Mouse (Mus musculus): ENCODE measurements at regions not wholly inside any gene's neighbourhood (a gene's known extent, or its start where the extent isn't known, plus 50 kb on each side); places are given as distances from the start of the nearest gene placed in this dataset.

GRCm38 (mm10) chr3:78825505-78825904 is 460.8 kb downstream of the Rapgef2 start:
- Histone ChIP-seq H3K27me3 (replicated peaks) (no peaks in the 10 kb centered on the region), H3K36me3 (no peaks in the 10 kb centered on the region), H3K4me2 (no peak overlapping the region), H3K9me3 (no peaks in the 10 kb centered on the region), H3K4me1 (no peaks in the 10 kb centered on the region), H3K27ac (no peak overlapping the region), H3K4me3 (replicated peaks) (no peak overlapping the region), H3K9ac (no peak overlapping the region)
- 56% methylated on average over 2 of the region's 2 CpGs for WGBS
- no peak for ATAC-seq (ENCODE audit: insufficient read depth, low FRiP score, low read depth)

- Histone ChIP-seq H3K4me2 (no peak overlapping the region), H3K9me3 (no peaks in the 10 kb centered on the region), H3K4me1 (no peaks in the 10 kb centered on the region), H3K36me3 (no peaks in the 10 kb centered on the region), H3K9ac (no peak overlapping the region), H3K4me3 (replicated peaks) (no peak overlapping the region), H3K27me3 (replicated peaks) (no peaks in the 10 kb centered on the region), H3K27ac (no peak overlapping the region)
- WGBS: 72% methylated on average over 3 of the region's 3 CpGs
- no peak for ATAC-seq (ENCODE audit: insufficient read depth, low FRiP score, low read depth)
These were observed 473.9 kb downstream of the Rapgef2 start for GRCm38 (mm10) chr3:78812425-78812824.

- Histone ChIP-seq H3K4me3 (replicated peaks) (no peak overlapping the region), H3K9me3 (no peaks in the 10 kb centered on the region), H3K9ac (no peak overlapping the region), H3K4me2 (no peak overlapping the region), H3K36me3 (no peaks in the 10 kb centered on the region), H3K27ac (no peak overlapping the region), H3K27me3 (replicated peaks) (no peaks in the 10 kb centered on the region), H3K4me1 (no peaks in the 10 kb centered on the region)
- ATAC-seq (ENCODE audit: insufficient read depth, low FRiP score, low read depth): no peak
- WGBS: 85% methylated on average over 5 of the region's 5 CpGs
These were observed 475.7 kb downstream of the Rapgef2 start for GRCm38 (mm10) chr3:78810431-78811152.

GRCm38 (mm10) chr3:78803176-78803575 is 483.1 kb downstream of the Rapgef2 start:
- no peak for ATAC-seq (ENCODE audit: insufficient read depth, low FRiP score, low read depth)
- Histone ChIP-seq H3K27me3 (replicated peaks) (no peaks in the 10 kb centered on the region), H3K27ac (no peak overlapping the region), H3K4me3 (replicated peaks) (no peak overlapping the region), H3K9ac (no peak overlapping the region), H3K36me3 (no peaks in the 10 kb centered on the region), H3K4me1 (no peaks in the 10 kb centered on the region), H3K9me3 (no peaks in the 10 kb centered on the region), H3K4me2 (no peak overlapping the region)
- 79% methylated on average over 2 of the region's 2 CpGs for WGBS

- no peak for ATAC-seq (ENCODE audit: insufficient read depth, low FRiP score, low read depth)
- H3K36me3 ChIP-seq: no peaks in the 10 kb centered on the region
- H3K4me2 ChIP-seq: no peak overlapping the region
- no peak overlapping the region for H3K4me3 ChIP-seq (replicated peaks)
- WGBS: 80% methylated on average over 4 of the region's 4 CpGs
- no peak overlapping the region for H3K9ac ChIP-seq
- H3K27me3 ChIP-seq (replicated peaks): no peaks in the 10 kb centered on the region
- no peaks in the 10 kb centered on the region for H3K9me3 ChIP-seq
- no peaks in the 10 kb centered on the region for H3K4me1 ChIP-seq
- H3K27ac ChIP-seq: no peak overlapping the region
These were observed 490.3 kb downstream of the Rapgef2 start for GRCm38 (mm10) chr3:78795951-78796455.

- H3K4me2 ChIP-seq: no peak overlapping the region
- no peaks in the 10 kb centered on the region for H3K9me3 ChIP-seq
- H3K27ac ChIP-seq: no peak overlapping the region
- H3K9ac ChIP-seq: no peak overlapping the region
- no peaks in the 10 kb centered on the region for H3K27me3 ChIP-seq (replicated peaks)
- H3K4me3 ChIP-seq (replicated peaks): no peak overlapping the region
- H3K4me1 ChIP-seq: no peaks in the 10 kb centered on the region
- ATAC-seq (ENCODE audit: insufficient read depth, low FRiP score, low read depth): no peak
- H3K36me3 ChIP-seq: no peaks in the 10 kb centered on the region
- WGBS: 96% methylated on average over 7 of the region's 7 CpGs
These were observed 493.8 kb downstream of the Rapgef2 start for GRCm38 (mm10) chr3:78792440-78793057.

- Histone ChIP-seq H3K9me3 (no peaks in the 10 kb centered on the region), H3K27me3 (replicated peaks) (no peaks in the 10 kb centered on the region), H3K4me3 (replicated peaks) (no peak overlapping the region), H3K9ac (no peak overlapping the region), H3K27ac (no peak overlapping the region), H3K36me3 (no peaks in the 10 kb centered on the region), H3K4me1 (no peaks in the 10 kb centered on the region), H3K4me2 (no peak overlapping the region)
- no peak for ATAC-seq (ENCODE audit: insufficient read depth, low FRiP score, low read depth)
- WGBS: 74% methylated on average over 1 of the region's 1 CpGs
These were observed 503.6 kb downstream of the Rapgef2 start for GRCm38 (mm10) chr3:78782766-78783165.

- WGBS: 41% methylated on average over 4 of the region's 4 CpGs
- no peaks in the 10 kb centered on the region for H3K9me3 ChIP-seq
- H3K36me3 ChIP-seq: no peaks in the 10 kb centered on the region
- no peaks in the 10 kb centered on the region for H3K27me3 ChIP-seq (replicated peaks)
- H3K4me1 ChIP-seq: no peaks in the 10 kb centered on the region
- H3K4me2 ChIP-seq: no peak overlapping the region
- ATAC-seq (ENCODE audit: insufficient read depth, low FRiP score, low read depth): no peak
- H3K27ac ChIP-seq: no peak overlapping the region
- H3K4me3 ChIP-seq (replicated peaks): no peak overlapping the region
- no peak overlapping the region for H3K9ac ChIP-seq
These were observed 530.4 kb downstream of the Rapgef2 start for GRCm38 (mm10) chr3:78755686-78756476.

GRCm38 (mm10) chr3:78736111-78736510 is 550.2 kb downstream of the Rapgef2 start:
- no peaks in the 10 kb centered on the region for H3K27me3 ChIP-seq (replicated peaks)
- H3K4me3 ChIP-seq (replicated peaks): no peak overlapping the region
- H3K36me3 ChIP-seq: no peaks in the 10 kb centered on the region
- no peak overlapping the region for H3K27ac ChIP-seq
- no peaks in the 10 kb centered on the region for H3K9me3 ChIP-seq
- no peaks in the 10 kb centered on the region for H3K4me1 ChIP-seq
- no peak for ATAC-seq (ENCODE audit: insufficient read depth, low FRiP score, low read depth)
- H3K4me2 ChIP-seq: no peak overlapping the region
- no peak overlapping the region for H3K9ac ChIP-seq

GRCm38 (mm10) chr3:78716691-78717090 is 569.6 kb downstream of the Rapgef2 start:
- no peak for ATAC-seq (ENCODE audit: insufficient read depth, low FRiP score, low read depth)
- H3K4me1 ChIP-seq: no peaks in the 10 kb centered on the region
- no peaks in the 10 kb centered on the region for H3K9me3 ChIP-seq
- H3K36me3 ChIP-seq: no peaks in the 10 kb centered on the region
- H3K4me2 ChIP-seq: no peak overlapping the region
- no peaks in the 10 kb centered on the region for H3K27me3 ChIP-seq (replicated peaks)
- no peak overlapping the region for H3K9ac ChIP-seq
- H3K27ac ChIP-seq: no peak overlapping the region
- no peak overlapping the region for H3K4me3 ChIP-seq (replicated peaks)
- WGBS: 72% methylated on average over 2 of the region's 2 CpGs

GRCm38 (mm10) chr3:78707687-78708086 is 578.6 kb downstream of the Rapgef2 start:
- no peak overlapping the region for H3K9ac ChIP-seq
- H3K27me3 ChIP-seq (replicated peaks): no peaks in the 10 kb centered on the region
- no peak overlapping the region for H3K4me3 ChIP-seq (replicated peaks)
- H3K27ac ChIP-seq: no peak overlapping the region
- no peaks in the 10 kb centered on the region for H3K9me3 ChIP-seq
- H3K4me1 ChIP-seq: no peaks in the 10 kb centered on the region
- no peaks in the 10 kb centered on the region for H3K36me3 ChIP-seq
- no peak for ATAC-seq (ENCODE audit: insufficient read depth, low FRiP score, low read depth)
- 69% methylated on average over 1 of the region's 1 CpGs for WGBS
- H3K4me2 ChIP-seq: no peak overlapping the region

- 23% methylated on average over 5 of the region's 5 CpGs for WGBS
- H3K27ac ChIP-seq: no peak overlapping the region
- no peaks in the 10 kb centered on the region for H3K27me3 ChIP-seq (replicated peaks)
- H3K4me1 ChIP-seq: no peaks in the 10 kb centered on the region
- H3K9ac ChIP-seq: no peak overlapping the region
- H3K9me3 ChIP-seq: no peaks in the 10 kb centered on the region
- no peaks in the 10 kb centered on the region for H3K36me3 ChIP-seq
- H3K4me3 ChIP-seq (replicated peaks): no peak overlapping the region
- no peak for ATAC-seq (ENCODE audit: insufficient read depth, low FRiP score, low read depth)
- H3K4me2 ChIP-seq: no peak overlapping the region
These were observed 587.4 kb downstream of the Rapgef2 start for GRCm38 (mm10) chr3:78698936-78699335.

All from stomach, embryonic 15.5 days (tissue).